In genomic region chr1:182953667-182954066, GRCm38 (mm10) we compare ENCODE assay signal across 11 mouse cellular contexts. TPM values are rescaled to one million over a fixed set of nuclear protein-coding genes. Genes with fewer than 3 reads are reported as not detected.
DNase-seq lines count a peak whose midpoint lies in the region; ATAC-seq and TF ChIP-seq lines count a peak whose summit lies in the region.
"Had no signal": no experiment of that assay in that cellular context is flagged by ENCODE, and none has a peak within 500 bp of the region (broad histone marks: within the 10 kb centered on the region; RNA-seq: fewer than 3 reads in every experiment).

No protein-coding gene starts in this region.

- no peak for ATAC-seq in forebrain, embryonic 13.5 days
- ATAC-seq in midbrain, embryonic 12.5 days (ENCODE audit: low FRiP score, low read depth), result no peak
- ATAC-seq in midbrain, postnatal 0 days (ENCODE audit: low FRiP score), result no peak
- ATAC-seq in heart, embryonic 15.5 days (replicated peaks; ENCODE audit: insufficient number of reproducible peaks, insufficient read depth, low FRiP score, low read depth), result no peak
- no peak for ATAC-seq in activated CD4-positive, CD25-positive, alpha-beta regulatory T cell, adult 4 months

- TF ChIP-seq CTCF in midbrain, postnatal 0 days (IDR thresholded peaks at IDR 0.05), result no peak

- DNase-seq in forebrain, embryonic 10.5 days (ENCODE audit: extremely low spot score, low spot score), result no peak
- no peak for DNase-seq in midbrain, postnatal 0 days (ENCODE audit: low spot score)
- peak; percentile 12 for DNase-seq in splenic B cell, adult 2 months (ENCODE audit: low read depth, low spot score)
- no peak for DNase-seq in kidney, adult 9 months
- DNase-seq: kidney, postnatal 14 days had no signal

- H3K4me2 ChIP-seq in forebrain, embryonic 13.5 days, result no peak overlapping the region
- no peak overlapping the region for H3K4me2 ChIP-seq in midbrain, embryonic 12.5 days (replicated peaks)
- H3K4me2 ChIP-seq in midbrain, postnatal 0 days (ENCODE audit: low read depth, low read length, poor library complexity, severe bottlenecking), result no peak overlapping the region
- peak overlapping the region; percentile 78; the same call in 1 of the 2 replicates for H3K4me2 ChIP-seq in heart, embryonic 15.5 days

- no peak overlapping the region for H3K4me3 ChIP-seq in forebrain, embryonic 13.5 days
- H3K4me3 ChIP-seq in forebrain, embryonic 10.5 days, result no peak overlapping the region
- H3K4me3 ChIP-seq in midbrain, embryonic 12.5 days, result no peak overlapping the region
- no peak overlapping the region for H3K4me3 ChIP-seq in midbrain, postnatal 0 days (ENCODE audit: low read depth, low read length)
- H3K4me3 ChIP-seq in heart, embryonic 15.5 days, result no peak overlapping the region

- 70% methylated on average over 4 of the region's 4 CpGs for WGBS in forebrain, embryonic 13.5 days
- 76% methylated on average over 4 of the region's 4 CpGs for WGBS in forebrain, embryonic 10.5 days
- WGBS in midbrain, embryonic 12.5 days, result 75% methylated on average over 4 of the region's 4 CpGs
- WGBS in midbrain, postnatal 0 days, result 69% methylated on average over 4 of the region's 4 CpGs
- 34% methylated on average over 4 of the region's 4 CpGs for WGBS in heart, embryonic 15.5 days

- H3K9ac ChIP-seq in forebrain, embryonic 13.5 days, result no peak overlapping the region
- H3K9ac ChIP-seq in midbrain, embryonic 12.5 days (replicated peaks), result no peak overlapping the region
- no peak overlapping the region for H3K9ac ChIP-seq in midbrain, postnatal 0 days (replicated peaks; ENCODE audit: low read length, poor library complexity, severe bottlenecking)
- no peak overlapping the region for H3K9ac ChIP-seq in heart, embryonic 15.5 days

- peaks cover 29% of the 10 kb centered on the region for H3K4me1 ChIP-seq in forebrain, embryonic 13.5 days
- peaks cover 40% of the 10 kb centered on the region for H3K4me1 ChIP-seq in forebrain, embryonic 10.5 days
- peaks cover 25% of the 10 kb centered on the region for H3K4me1 ChIP-seq in midbrain, embryonic 12.5 days
- peaks cover 13% of the 10 kb centered on the region for H3K4me1 ChIP-seq in midbrain, postnatal 0 days (ENCODE audit: insufficient read depth, low read length)
- H3K4me1 ChIP-seq in heart, embryonic 15.5 days (replicated peaks), result peaks cover 58% of the 10 kb centered on the region

- H3K9me3 ChIP-seq in forebrain, embryonic 13.5 days (replicated peaks), result no peaks in the 10 kb centered on the region
- no peaks in the 10 kb centered on the region for H3K9me3 ChIP-seq in forebrain, embryonic 10.5 days
- no peaks in the 10 kb centered on the region for H3K9me3 ChIP-seq in midbrain, embryonic 12.5 days
- H3K9me3 ChIP-seq in midbrain, postnatal 0 days (ENCODE audit: low read length), result no peaks in the 10 kb centered on the region
- H3K9me3 ChIP-seq in heart, embryonic 15.5 days (replicated peaks), result no peaks in the 10 kb centered on the region
- H3K9me3 ChIP-seq: embryonic facial prominence, embryonic 15.5 days had no signal

- H3K36me3 ChIP-seq in forebrain, embryonic 13.5 days (ENCODE audit: poor library complexity, severe bottlenecking), result no peaks in the 10 kb centered on the region
- no peaks in the 10 kb centered on the region for H3K36me3 ChIP-seq in forebrain, embryonic 10.5 days (replicated peaks)
- H3K36me3 ChIP-seq in midbrain, embryonic 12.5 days, result no peaks in the 10 kb centered on the region
- H3K36me3 ChIP-seq in midbrain, postnatal 0 days (ENCODE audit: insufficient read depth, low read length), result no peaks in the 10 kb centered on the region
- no peaks in the 10 kb centered on the region for H3K36me3 ChIP-seq in heart, embryonic 15.5 days
- H3K36me3 ChIP-seq in splenic B cell, adult 2 months (ENCODE audit: control insufficient read depth, insufficient read depth, low read length, poor library complexity, severe bottlenecking), result no peaks in the 10 kb centered on the region
- H3K36me3 ChIP-seq: embryonic facial prominence, embryonic 15.5 days had no signal

- H3K27me3 ChIP-seq in forebrain, embryonic 13.5 days, result peaks cover 30% of the 10 kb centered on the region
- H3K27me3 ChIP-seq in forebrain, embryonic 10.5 days (ENCODE audit: poor library complexity, severe bottlenecking), result peaks cover 59% of the 10 kb centered on the region
- peaks cover 39% of the 10 kb centered on the region for H3K27me3 ChIP-seq in midbrain, embryonic 12.5 days
- no peaks in the 10 kb centered on the region for H3K27me3 ChIP-seq in midbrain, postnatal 0 days (ENCODE audit: insufficient read depth, low read length)
- no peaks in the 10 kb centered on the region for H3K27me3 ChIP-seq in heart, embryonic 15.5 days
- no peaks in the 10 kb centered on the region for H3K27me3 ChIP-seq in splenic B cell, adult 2 months (ENCODE audit: control insufficient read depth, insufficient read depth, low read length, poor library complexity, severe bottlenecking)
- H3K27me3 ChIP-seq: embryonic facial prominence, embryonic 15.5 days had no signal

- peak overlapping the region; percentile 40; the same call in 1 of the 2 replicates for H3K27ac ChIP-seq in forebrain, embryonic 13.5 days
- no peak overlapping the region for H3K27ac ChIP-seq in forebrain, embryonic 10.5 days
- H3K27ac ChIP-seq in midbrain, embryonic 12.5 days (replicated peaks), result peak overlapping the region; percentile 8; the same call in 1 of the 2 replicates
- no peak overlapping the region for H3K27ac ChIP-seq in midbrain, postnatal 0 days (ENCODE audit: low read depth, low read length)
- peak overlapping the region; percentile 80 for H3K27ac ChIP-seq in heart, embryonic 15.5 days
- H3K27ac ChIP-seq: embryonic facial prominence, embryonic 15.5 days had no signal

RNA-seq across cellular contexts. Expression of gene Tlr5, which starts 0.9 kb away (rescaled TPM):
- 0.13 and 0.34 TPM in 2 replicates for polyA plus RNA-seq in forebrain, embryonic 13.5 days (2015; fragmentation: Nextera tagmentation; extraction: Ambion mirVana)
- polyA plus RNA-seq in forebrain, embryonic 10.5 days (2016; fragmentation: Nextera tagmentation; extraction: Ambion mirVana), result 0.32 and 0.45 TPM in 2 replicates
- 0.27 and 0.78 TPM in 2 replicates for polyA plus RNA-seq in midbrain, embryonic 12.5 days (2016; fragmentation: Nextera tagmentation; extraction: Ambion mirVana)
- 0.11 and 0.19 TPM in 2 replicates for total RNA-seq in midbrain, postnatal 0 days (2014; rRNA removed)
- polyA plus RNA-seq in midbrain, postnatal 0 days (2015; fragmentation: Nextera tagmentation; extraction: Ambion mirVana), result 0.21 and 0.23 TPM in 2 replicates
- 1.8 and 2.4 TPM in 2 replicates for polyA plus RNA-seq in heart, embryonic 15.5 days (2015; fragmentation: Nextera tagmentation; extraction: Ambion mirVana)
- under 1 TPM in 1 of 2 experiments, not detected in 1; 0.27 TPM for polyA plus RNA-seq in activated CD4-positive, CD25-positive, alpha-beta regulatory T cell, adult 4 months (2017; shearing (Covaris generic))
- polyA plus RNA-seq: C2C12 had no signal

Comparison
In these comparisons a context has a peak if more than half of its experiments do, and no peak if none do; other contexts are left out.
1. H3K27ac ChIP-seq: peak in forebrain, embryonic 13.5 days (single experiment), midbrain, embryonic 12.5 days (single experiment) and heart, embryonic 15.5 days (single experiment); none in forebrain, embryonic 10.5 days (single experiment) and midbrain, postnatal 0 days (single experiment).